Mouse (Mus musculus) embryonic fibroblast, embryonic 13.5 days (primary cell): Measurements from ENCODE around the gene Ccdc84. TPM values are rescaled to one million over a fixed set of nuclear protein-coding genes. Genes with fewer than 3 reads are reported as not detected.
"Not testable (repeated sequence)": the region's sequence is repeated elsewhere in the genome, so short reads cannot be mapped to it uniquely, and the experiment has no call there.

Experiments
- H3K27ac ChIP-seq: 2 replicates; pipeline ENCODE4 v1.5.1; 2012; ENCODE audit warnings: low read length, control low read depth, inconsistent platforms; ENCODE audit not compliant: insufficient read depth
- H3K4me1 ChIP-seq: 2 replicates; pipeline ENCODE4 v1.6.1; 2011; ENCODE audit warnings: low read length; ENCODE audit not compliant: control insufficient read depth, insufficient read depth
- H3K4me3 ChIP-seq: 2 replicates; pipeline ENCODE4 v1.5.1; 2011; ENCODE audit warnings: mild to moderate bottlenecking, control low read depth, low read length; ENCODE audit not compliant: insufficient read depth
- CTCF ChIP-seq: IDR thresholded peaks from 2 replicates; pipeline ENCODE4 v1.5.1; 2011; ENCODE audit warnings: mild to moderate bottlenecking, control low read depth, low read length, moderate library complexity, borderline replicate concordance; ENCODE audit not compliant: insufficient read depth
- POLR2A ChIP-seq: IDR thresholded peaks from 2 replicates; pipeline ENCODE4 v1.6.1; 2011; ENCODE audit warnings: low read depth, mild to moderate bottlenecking, control low read depth, low read length, moderate library complexity
- polyA plus RNA-seq: library from polyadenylated mRNA; stranded (reverse); fragments of >200 nt; gene quantifications from 2 replicates; pipeline ENCODE4 v1.2.4, GENCODE M21; 2011; ENCODE audit warnings: low read depth; ENCODE audit not compliant: missing spikeins, insufficient read length

Ccdc84 gene
- polyA plus RNA-seq, 1 experiment: 13.4 TPM

DNA sequence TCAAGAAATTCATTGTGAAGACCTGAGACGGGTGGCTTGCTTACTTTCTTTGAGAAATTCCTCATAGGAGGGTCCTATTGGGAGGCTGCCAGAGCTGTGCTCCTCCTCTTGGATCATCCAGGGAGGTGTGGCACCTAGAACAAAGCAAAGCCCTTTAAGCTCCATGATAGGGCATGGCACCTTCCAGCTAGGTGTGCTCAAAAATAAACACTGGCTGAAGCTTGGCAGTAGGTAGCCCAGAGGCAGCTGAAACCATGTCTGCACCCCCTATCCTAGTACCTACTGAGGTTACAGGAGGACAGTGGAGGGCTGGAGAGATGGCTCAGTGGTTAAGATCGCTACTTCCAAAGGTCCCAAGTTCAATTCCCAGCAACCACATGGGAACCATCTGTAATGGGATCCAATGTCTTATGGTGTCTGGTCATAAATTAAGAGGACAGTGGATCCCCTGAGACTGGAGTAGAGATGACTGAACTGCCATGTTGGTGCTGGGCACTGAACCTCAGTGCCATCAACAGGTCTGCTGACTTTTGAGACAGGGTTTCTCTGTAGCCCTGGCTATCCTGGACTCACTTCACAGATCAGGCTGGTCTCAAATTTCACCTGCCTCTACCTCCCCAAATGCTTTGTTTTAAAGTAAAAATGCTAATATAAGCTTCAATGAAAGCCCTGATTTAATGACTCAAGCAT, 7.6 kb downstream of the Ccdc84 start:
- Histone ChIP-seq H3K27ac (no peak overlapping the region), H3K4me1 (no peaks in the 10 kb centered on the region), H3K4me3 (no peak overlapping the region)
- no peak for TF ChIP-seq CTCF
- TF ChIP-seq POLR2A: no peak

DNA sequence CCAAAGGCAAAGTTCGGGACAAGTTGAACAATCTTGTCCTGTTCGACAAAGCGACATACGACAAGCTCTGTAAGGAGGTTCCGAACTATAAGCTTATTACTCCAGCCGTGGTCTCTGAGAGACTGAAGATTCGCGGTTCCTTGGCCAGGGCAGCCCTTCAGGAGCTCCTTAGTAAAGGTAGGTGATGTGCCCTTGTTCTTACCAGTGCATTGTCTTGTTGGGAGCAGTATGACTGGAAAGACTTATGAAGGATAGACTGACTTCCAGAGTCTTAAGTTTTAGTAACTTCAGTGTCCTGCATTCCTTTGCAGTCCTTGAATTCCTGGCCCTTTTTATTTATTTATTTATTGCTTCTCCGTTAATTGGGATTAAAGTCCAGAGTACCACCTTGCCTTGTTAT, 9.7 kb downstream of the Ccdc84 start:
- peak overlapping the region; percentile 96 for H3K4me3 ChIP-seq
- H3K27ac ChIP-seq, H3K4me1 ChIP-seq: not testable (repeated sequence)

DNA sequence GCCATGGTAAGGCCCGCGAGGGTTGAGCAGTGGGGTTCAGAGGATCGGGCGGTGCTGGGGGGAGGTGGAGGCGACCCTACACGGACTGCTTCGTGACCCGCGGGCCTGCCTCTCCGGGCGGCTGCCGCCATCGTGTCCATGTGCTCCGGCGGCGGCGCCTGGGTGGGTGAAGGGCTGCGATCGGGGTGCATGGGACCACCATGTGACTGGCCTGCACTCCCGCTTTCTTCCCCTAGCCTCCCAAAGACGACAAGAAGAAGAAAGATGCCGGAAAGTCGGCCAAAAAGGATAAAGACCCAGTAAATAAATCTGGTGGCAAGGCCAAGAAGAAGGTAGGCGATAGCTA, 10.6 kb downstream of the Ccdc84 start:
- no peaks in the 10 kb centered on the region for H3K4me1 ChIP-seq
- H3K4me3 ChIP-seq: peak overlapping the region; percentile 96
- H3K27ac ChIP-seq: peak overlapping the region; percentile 41
- TF ChIP-seq POLR2A (no peak; the same call in 1 of the 2 replicates), CTCF (no peak)

DNA sequence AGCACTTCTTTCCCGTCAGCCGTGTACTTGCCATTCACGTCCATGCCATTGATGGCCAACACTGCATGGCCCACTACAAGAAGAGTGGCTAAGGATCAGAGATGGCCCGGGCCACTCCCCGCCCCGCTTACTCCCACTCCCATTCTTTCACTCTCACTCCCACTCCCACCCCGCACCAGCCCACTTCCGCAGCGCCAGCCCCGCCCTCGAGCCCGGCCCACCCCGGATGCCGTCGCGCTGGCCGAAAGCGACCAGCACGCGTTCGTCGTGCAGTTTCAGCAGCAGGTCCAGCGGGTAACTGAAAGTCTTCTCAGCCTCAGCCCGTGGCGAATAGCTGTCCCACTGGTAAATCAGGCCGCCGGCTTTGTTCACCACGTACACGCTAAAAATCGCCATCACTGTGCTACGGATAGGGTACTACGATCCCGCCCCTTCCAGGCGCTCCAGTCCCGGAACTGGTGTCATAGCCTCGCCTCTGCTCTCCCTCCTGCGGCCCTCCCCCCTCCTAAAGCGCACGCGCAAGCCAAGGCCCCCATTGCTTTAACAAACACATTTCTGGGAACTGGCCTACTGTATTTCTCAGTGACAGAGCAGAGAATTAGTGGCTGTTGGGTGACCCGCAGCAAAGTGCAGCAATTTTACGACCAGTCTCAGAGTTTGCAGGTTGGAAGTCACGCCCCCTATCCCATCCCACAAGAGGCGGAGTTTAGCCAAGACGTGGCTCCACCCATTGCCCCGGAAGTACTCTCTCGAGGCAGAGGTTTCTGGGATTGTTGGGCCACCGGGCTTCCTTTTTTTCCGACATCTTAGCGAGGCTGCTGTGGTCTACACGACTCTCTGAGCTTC, 11.2 kb downstream of the Ccdc84 start, which contains the start of the genes Rps25 and Trappc4:
TSS of gene Rps25 (plus strand) at position 234 of the 846 bp plus-strand sequence.
TSS of gene Trappc4 (minus strand) at position 695 of the 846 bp plus-strand sequence.
- Histone ChIP-seq H3K4me1 (no peaks in the 10 kb centered on the region), H3K4me3 (peak within 1 kb of the TSS; percentile 96), H3K27ac (peak within 1 kb of the TSS; percentile 96)
- TF ChIP-seq CTCF (no peak), POLR2A (peak; percentile 86)

DNA sequence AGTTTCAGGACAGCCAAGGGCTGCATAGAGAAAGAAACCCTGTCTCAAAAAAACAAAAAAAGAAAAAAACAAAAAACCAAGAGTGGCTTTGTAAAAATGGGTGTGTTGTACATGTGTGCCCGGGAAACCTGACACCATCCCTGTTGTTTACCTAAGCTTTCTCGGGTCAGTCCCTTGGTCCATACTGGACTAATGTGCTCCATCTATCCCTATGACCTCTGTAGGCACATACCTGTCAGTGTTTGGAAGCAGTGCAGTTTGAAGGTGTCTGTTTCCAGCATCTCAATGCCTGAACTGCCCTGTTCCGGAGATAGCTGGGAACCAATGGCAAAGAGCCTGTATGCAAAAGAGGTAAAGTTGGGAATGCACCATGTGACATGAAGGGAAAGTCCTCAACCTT, 13.4 kb downstream of the Ccdc84 start:
- TF ChIP-seq POLR2A (no peak), CTCF (no peak)
- Histone ChIP-seq H3K27ac (no peak overlapping the region), H3K4me3 (no peak overlapping the region), H3K4me1 (no peaks in the 10 kb centered on the region)

DNA sequence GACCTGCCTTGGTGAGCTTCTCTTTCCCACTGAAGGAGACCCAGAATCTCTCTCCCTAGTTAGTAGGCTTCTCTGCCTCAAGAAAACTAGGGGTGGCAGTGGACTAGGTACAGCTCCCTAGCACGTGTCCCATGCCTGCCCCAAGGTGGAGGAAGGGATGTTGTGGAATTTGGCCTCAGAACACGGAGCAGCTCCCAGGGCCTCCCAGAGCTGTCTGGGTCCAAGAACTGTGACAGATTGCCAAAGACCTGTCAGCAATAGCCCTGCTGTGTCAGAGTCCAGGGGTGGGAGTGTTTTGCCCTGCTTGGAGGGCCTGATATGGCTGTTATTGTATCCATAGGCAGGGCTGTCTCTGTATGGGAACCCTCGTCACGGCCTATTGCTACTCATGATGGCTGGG, 17.3 kb downstream of the Ccdc84 start:
- TF ChIP-seq POLR2A (no peak), CTCF (no peak)
- Histone ChIP-seq H3K4me1 (no peaks in the 10 kb centered on the region), H3K4me3 (no peak overlapping the region)

DNA sequence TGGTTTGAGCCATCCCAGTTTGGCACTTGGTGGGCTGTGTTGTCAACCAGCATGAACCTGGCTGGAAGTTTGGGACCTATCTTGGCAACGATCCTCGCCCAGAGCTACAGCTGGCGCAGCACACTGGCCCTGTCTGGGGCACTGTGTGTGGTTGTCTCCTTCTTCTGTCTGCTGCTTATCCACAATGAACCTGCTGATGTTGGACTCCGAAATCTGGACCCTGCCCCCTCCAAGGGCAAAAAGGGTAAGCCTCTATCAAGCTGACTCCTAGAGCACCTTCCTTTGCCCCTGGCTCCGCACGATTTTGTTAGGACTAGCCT, 18.6 kb downstream of the Ccdc84 start:
- TF ChIP-seq POLR2A (no peak), CTCF (no peak)
- no peaks in the 10 kb centered on the region for H3K4me1 ChIP-seq
- no peak overlapping the region for H3K27ac ChIP-seq
- no peak overlapping the region for H3K4me3 ChIP-seq

More for the DNA sequence above, 17.3 kb downstream of the Ccdc84 start:
- H3K27ac ChIP-seq: no peak overlapping the region

- TF ChIP-seq POLR2A (no peak), CTCF (no peak)
- H3K4me1 ChIP-seq: no peaks in the 10 kb centered on the region
- no peak overlapping the region for H3K27ac ChIP-seq
- no peak overlapping the region for H3K4me3 ChIP-seq
These were observed 19.1 kb downstream of the Ccdc84 start for GRCm38 (mm10) chr9:44399114-44399794.

- no peak for TF ChIP-seq CTCF
- Histone ChIP-seq H3K4me3 (no peak overlapping the region), H3K27ac (no peak overlapping the region), H3K4me1 (no peaks in the 10 kb centered on the region)
These were observed 19.8 kb downstream of the Ccdc84 start for GRCm38 (mm10) chr9:44398551-44398950.

- TF ChIP-seq CTCF (no peak), POLR2A (no peak)
- H3K27ac ChIP-seq: no peak overlapping the region
These were observed 20.3 kb downstream of the Ccdc84 start for GRCm38 (mm10) chr9:44398087-44398486.

More at GRCm38 (mm10) chr9:44398087-44398486, 20.3 kb downstream of the Ccdc84 start:
- H3K4me3 ChIP-seq: peak overlapping the region; percentile 6; the same call in 1 of the 2 replicates
- no peaks in the 10 kb centered on the region for H3K4me1 ChIP-seq
